Mouse (Mus musculus) cerebellum, adult 2 months (tissue): ENCODE data around the gene 2510002D24Rik. TPM values are rescaled to one million over a fixed set of nuclear protein-coding genes. Genes with fewer than 3 reads are reported as not detected.
"Not testable (repeated sequence)": the region's sequence is repeated elsewhere in the genome, so short reads cannot be mapped to it uniquely, and the experiment has no call there.

ENCODE experiments used
- DNase-seq, 2 experiments: peaks; one replicate each; pipeline ENCODE4 v3.0.0; 2021
- H3K27ac ChIP-seq: fragments of 200-500 bp; 2 replicates; pipeline ENCODE4 v1.5.1; 2012; ENCODE audit warnings: low read length, control low read depth, inconsistent platforms; ENCODE audit not compliant: insufficient read depth
- H3K27me3 ChIP-seq: fragments of 200-500 bp; 2 replicates; pipeline ENCODE4 v1.6.1; 2012; ENCODE audit warnings: inconsistent platforms, mild to moderate bottlenecking, low read length, moderate library complexity; ENCODE audit not compliant: control insufficient read depth, insufficient read depth
- H3K4me1 ChIP-seq: fragments of 200-500 bp; 2 replicates; pipeline ENCODE4 v1.6.1; 2011; ENCODE audit warnings: low read length; ENCODE audit not compliant: control insufficient read depth, insufficient read depth
- H3K4me3 ChIP-seq: fragments of 200-500 bp; replicated peaks from 2 replicates; pipeline ENCODE3; 2011; ENCODE audit warnings: mild to moderate bottlenecking, low read depth, low read length, control low read depth; ENCODE audit not compliant: insufficient read depth
- CTCF ChIP-seq: fragments of 200-500 bp; IDR thresholded peaks from 2 replicates; pipeline ENCODE4 v1.5.1; 2011; ENCODE audit warnings: low read depth, mild to moderate bottlenecking, control low read depth, low read length, moderate library complexity, borderline replicate concordance; ENCODE audit not compliant: insufficient read depth
- POLR2A ChIP-seq: fragments of 200-500 bp; IDR thresholded peaks from 2 replicates; pipeline ENCODE4 v1.6.1; 2011; ENCODE audit warnings: low read length, control low read depth, borderline replicate concordance; ENCODE audit not compliant: insufficient read depth
- WGBS: fragments of 180-500 bp; shearing (Covaris S2); methylation state at CpG from one replicate; pipeline ENCODE4 v1.1.7; 2018; 5-methylcytosine and 5-hydroxymethylcytosine counted together
- polyA plus RNA-seq: library from polyadenylated mRNA; depleted of rRNA; stranded (reverse); fragments of >200 nt; gene quantifications from 2 replicates; pipeline ENCODE4 v1.2.3, GENCODE M21; 2012

The 2510002D24Rik gene
- polyA plus RNA-seq, 1 experiment = 55.2 TPM

- TF ChIP-seq CTCF (no peak), POLR2A (no peak)
- DNase-seq = no peak
- WGBS = 82% methylated on average over 6 of the region's 6 CpGs
- Histone ChIP-seq H3K4me3 (no peak overlapping the region), H3K27ac (no peak overlapping the region), H3K27me3 (no peaks in the 10 kb centered on the region), H3K4me1 (no peaks in the 10 kb centered on the region)
These were observed 7.3 kb upstream of the 2510002D24Rik start for GRCm38 (mm10) chr16:18829102-18829501.

GRCm38 (mm10) chr16:18833486-18833885, 2.9 kb upstream of the 2510002D24Rik start:
- WGBS = 53% methylated on average over 2 of the region's 2 CpGs
- H3K27ac ChIP-seq = no peak overlapping the region
- DNase-seq = no peak
- no peaks in the 10 kb centered on the region for H3K4me1 ChIP-seq
- H3K27me3 ChIP-seq = no peaks in the 10 kb centered on the region
- TF ChIP-seq POLR2A = no peak
- no peak for TF ChIP-seq CTCF
- H3K4me3 ChIP-seq = no peak overlapping the region

DNA sequence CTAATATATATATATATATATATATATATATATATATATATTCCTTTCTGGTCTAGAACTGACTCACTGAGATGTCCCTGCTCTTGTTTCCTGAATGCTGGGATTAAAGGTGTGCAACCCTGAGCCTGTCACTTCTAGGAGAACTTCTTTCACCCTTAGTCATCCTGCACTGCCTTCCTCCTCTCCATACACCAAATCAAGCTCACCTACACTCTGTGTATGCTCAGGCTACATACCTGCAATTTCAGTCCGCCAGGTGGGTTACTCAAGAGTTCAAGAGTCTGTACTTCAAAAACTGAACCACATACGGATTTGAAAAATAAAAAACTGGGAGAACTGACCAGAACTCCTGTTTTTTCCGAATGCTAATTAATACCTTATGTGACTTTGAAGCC, 308 bp upstream of the 2510002D24Rik start:
- Histone ChIP-seq H3K27me3 (no peaks in the 10 kb centered on the region), H3K4me1 (no peaks in the 10 kb centered on the region), H3K4me3 (peak overlapping the region; percentile 77), H3K27ac (no peak overlapping the region)
- TF ChIP-seq POLR2A (no peak), CTCF (no peak)
- DNase-seq = no peak
- 27% methylated on average over 3 of the region's 3 CpGs for WGBS

DNA sequence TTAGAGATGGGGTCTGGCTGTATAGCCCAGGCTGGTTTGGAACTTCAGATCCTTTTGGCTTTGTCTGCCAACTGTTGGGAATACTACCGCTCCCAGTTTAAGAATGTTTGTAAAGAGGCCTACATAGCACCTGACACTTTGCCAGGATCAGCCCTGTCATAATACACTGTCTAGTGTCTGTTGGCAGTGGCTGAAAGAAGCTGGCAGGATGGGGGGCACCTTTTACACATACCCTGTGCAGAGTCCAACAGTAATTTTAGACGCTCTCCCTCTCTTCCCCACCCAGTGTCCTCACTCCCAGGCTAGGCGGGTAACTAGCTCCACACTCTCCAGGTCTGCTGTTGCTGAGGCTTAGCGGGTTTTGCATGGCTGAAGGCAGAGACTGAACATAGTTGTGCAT, 2.0 kb downstream of the 2510002D24Rik start:
- Histone ChIP-seq H3K27me3 (no peaks in the 10 kb centered on the region), H3K4me3 (no peak overlapping the region), H3K4me1 (no peaks in the 10 kb centered on the region), H3K27ac (no peak overlapping the region)
- WGBS = 88% methylated on average over 4 of the region's 4 CpGs
- TF ChIP-seq CTCF (no peak), POLR2A (no peak)
- no peak for DNase-seq

DNA sequence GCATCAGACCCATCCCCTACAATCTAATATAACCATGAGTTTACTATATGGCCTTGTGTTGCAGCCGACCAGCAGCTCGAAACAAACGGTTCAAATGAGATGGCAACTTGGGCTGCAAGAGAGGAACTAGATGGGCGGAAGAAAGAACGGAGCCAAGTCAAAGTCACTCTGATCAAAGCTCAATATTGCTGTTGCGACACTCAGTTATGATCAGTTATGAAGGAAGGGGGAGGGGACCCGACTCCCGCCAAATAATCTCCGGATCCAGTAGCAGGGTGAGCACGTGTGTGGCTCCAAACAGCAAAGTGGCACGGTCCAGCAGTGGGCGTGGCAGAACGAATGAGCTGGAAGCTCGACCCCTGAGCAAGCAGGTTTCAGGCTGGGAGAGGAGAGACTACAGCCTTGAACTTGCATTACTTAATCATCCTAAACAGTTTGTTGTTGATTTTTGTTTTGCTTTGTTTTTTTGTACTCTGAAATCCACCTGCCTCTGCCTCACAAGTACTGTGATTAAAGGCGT, 10.0 kb downstream of the 2510002D24Rik start:
- DNase-seq = no peak
- WGBS = 90% methylated on average over 15 of the region's 15 CpGs
- H3K27me3 ChIP-seq = no peaks in the 10 kb centered on the region
- no peak overlapping the region for H3K27ac ChIP-seq
- no peak overlapping the region for H3K4me3 ChIP-seq
- H3K4me1 ChIP-seq = no peaks in the 10 kb centered on the region
- no peak for TF ChIP-seq CTCF
- TF ChIP-seq POLR2A = no peak

GRCm38 (mm10) chr16:18849521-18850190, 13.3 kb downstream of the 2510002D24Rik start:
- H3K4me3 ChIP-seq, H3K27me3 ChIP-seq, DNase-seq, H3K27ac ChIP-seq, H3K4me1 ChIP-seq: not testable (repeated sequence)
- WGBS = 85% methylated on average over 16 of the region's 17 CpGs

- H3K27ac ChIP-seq = no peak overlapping the region
- peaks cover 5% of the 10 kb centered on the region; the same call in 1 of the 2 replicates for H3K4me1 ChIP-seq
- H3K4me3 ChIP-seq = no peak overlapping the region
- DNase-seq = peak; percentile 34 to 89
- TF ChIP-seq POLR2A (no peak), CTCF (no peak)
- no peaks in the 10 kb centered on the region for H3K27me3 ChIP-seq
These were observed 22.2 kb downstream of the 2510002D24Rik start for GRCm38 (mm10) chr16:18858551-18858950.

DNA sequence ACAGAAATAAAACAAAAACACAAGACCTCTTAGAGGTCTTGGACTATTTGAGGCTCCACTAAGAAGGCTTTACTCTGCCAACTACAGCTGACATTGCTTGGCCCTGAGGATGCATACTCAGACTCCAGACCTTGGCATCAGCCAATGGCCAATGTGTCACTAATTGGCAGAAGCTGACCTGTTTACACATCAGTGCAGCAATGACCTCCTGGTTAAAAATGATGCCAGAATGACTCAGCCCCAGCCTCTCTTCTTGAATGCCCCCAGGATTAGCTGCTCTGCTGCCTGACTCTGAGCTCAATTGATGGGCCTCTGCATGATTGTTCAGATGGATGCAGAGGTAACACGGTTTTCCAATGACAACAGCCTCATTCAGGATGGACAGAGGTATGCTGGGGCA, 23.8 kb downstream of the 2510002D24Rik start:
- Histone ChIP-seq H3K4me1 (peaks cover 5% of the 10 kb centered on the region; the same call in 1 of the 2 replicates), H3K4me3 (no peak overlapping the region), H3K27me3 (no peaks in the 10 kb centered on the region), H3K27ac (no peak overlapping the region)
- DNase-seq = peak; percentile 34 to 79
- WGBS = 15% methylated on average over 1 of the region's 1 CpGs
- no peak for TF ChIP-seq CTCF
- no peak for TF ChIP-seq POLR2A

- not testable (repeated sequence) for H3K27me3 ChIP-seq, DNase-seq, H3K27ac ChIP-seq, H3K4me1 ChIP-seq, H3K4me3 ChIP-seq
- 72% methylated on average over 1 of the region's 1 CpGs for WGBS
These were observed 34.1 kb downstream of the 2510002D24Rik start for GRCm38 (mm10) chr16:18870495-18870894.
